Mouse (Mus musculus): ENCODE measurements around the gene Gm28557. TPM values are rescaled to one million over a fixed set of nuclear protein-coding genes. Genes with fewer than 3 reads are reported as not detected.
A peak's percentile ranks its signal among the peaks of the same experiment; 100 is the strongest.

Gene Gm28557
- polyA plus RNA-seq, 1 experiment = 1.5 TPM

DNA sequence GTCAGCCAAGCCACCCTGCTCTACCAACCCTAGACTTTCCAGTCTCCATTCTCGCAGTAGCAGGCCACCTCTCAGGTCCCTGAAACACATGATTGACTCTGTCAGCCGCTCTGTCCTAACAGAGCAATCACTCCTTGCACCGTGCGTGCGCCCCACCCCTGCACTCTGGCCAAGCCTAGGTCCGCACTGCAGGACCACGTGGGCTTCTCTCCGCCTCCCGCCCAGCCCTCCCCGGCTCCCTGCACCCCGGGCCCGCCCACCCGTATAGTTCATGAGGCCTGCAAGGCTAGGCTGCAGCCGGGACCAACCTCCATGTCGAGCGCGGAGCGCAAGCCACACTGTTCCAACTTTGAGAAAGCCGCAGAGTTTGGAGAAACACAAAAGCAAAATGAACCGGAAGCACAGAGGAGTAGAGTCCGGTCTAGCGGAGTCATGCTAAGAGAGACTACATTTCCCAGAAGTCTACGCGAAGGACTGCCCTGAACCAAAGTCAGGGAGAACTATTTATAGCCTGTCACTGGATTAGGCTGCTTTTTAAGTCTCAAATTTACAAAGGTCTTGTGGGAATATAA is 27.2 kb downstream of the Gm28557 start:
- no peaks in the 10 kb centered on the region for H3K36me3 ChIP-seq (ENCODE audit: control insufficient read depth, insufficient read depth, low read length)
- peaks cover 4% of the 10 kb centered on the region; the same call in 1 of the 2 replicates for H3K4me1 ChIP-seq (replicated peaks; ENCODE audit: control insufficient read depth, insufficient read depth, low read length)
- 1% methylated on average over 24 of the region's 24 CpGs for WGBS
- no peaks in the 10 kb centered on the region for H3K27me3 ChIP-seq (ENCODE audit: control insufficient read depth, insufficient read depth, low read length)
- TF ChIP-seq POLR2A (IDR thresholded peaks at IDR 0.05; ENCODE audit: control insufficient read depth, extremely low read depth, insufficient read depth, low read length, poor library complexity) = no peak
- no peak for TF ChIP-seq CTCF (IDR thresholded peaks at IDR 0.05; ENCODE audit: borderline replicate concordance, control insufficient read depth, extremely low read depth, insufficient read depth, low read length, poor library complexity)
- peak; percentile 58 for DNase-seq
- H3K27ac ChIP-seq (ENCODE audit: control insufficient read depth, insufficient read depth, low read length) = peak overlapping the region; percentile 67; the same call in 1 of the 2 replicates
- H3K4me3 ChIP-seq (ENCODE audit: control insufficient read depth, insufficient read depth, low read length) = peak overlapping the region; percentile 98

DNA sequence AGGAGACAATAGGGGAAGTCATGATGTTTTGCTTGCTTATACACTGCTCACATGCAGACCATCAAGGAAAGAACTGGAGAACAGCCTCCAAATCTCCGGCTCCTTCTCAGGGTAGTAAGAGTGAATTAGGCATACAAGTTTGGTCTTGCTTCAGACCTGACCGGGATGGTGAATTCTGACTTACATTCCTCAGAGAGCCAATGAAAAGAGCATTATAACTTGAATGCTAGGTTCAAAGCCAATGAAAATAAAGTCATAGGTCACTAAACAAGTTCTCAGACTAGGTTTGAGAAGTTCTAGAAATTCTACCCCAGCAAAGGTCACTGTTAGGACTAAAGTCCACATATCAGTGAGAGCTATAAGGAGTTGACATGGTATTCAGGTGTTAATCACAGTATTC is 31.2 kb downstream of the Gm28557 start:
- Histone ChIP-seq H3K4me1 (replicated peaks; ENCODE audit: control insufficient read depth, insufficient read depth, low read length) (peaks cover 4% of the 10 kb centered on the region; the same call in 1 of the 2 replicates), H3K4me3 (ENCODE audit: control insufficient read depth, insufficient read depth, low read length) (no peak overlapping the region), H3K27me3 (ENCODE audit: control insufficient read depth, insufficient read depth, low read length) (no peaks in the 10 kb centered on the region), H3K36me3 (ENCODE audit: control insufficient read depth, insufficient read depth, low read length) (peaks cover 7% of the 10 kb centered on the region), H3K27ac (ENCODE audit: control insufficient read depth, insufficient read depth, low read length) (no peak overlapping the region)
- WGBS = 96% methylated on average over 2 of the region's 2 CpGs
- TF ChIP-seq POLR2A (IDR thresholded peaks at IDR 0.05; ENCODE audit: control insufficient read depth, extremely low read depth, insufficient read depth, low read length, poor library complexity) = no peak
- no peak for TF ChIP-seq CTCF (IDR thresholded peaks at IDR 0.05; ENCODE audit: borderline replicate concordance, control insufficient read depth, extremely low read depth, insufficient read depth, low read length, poor library complexity)
- no peak for DNase-seq

DNA sequence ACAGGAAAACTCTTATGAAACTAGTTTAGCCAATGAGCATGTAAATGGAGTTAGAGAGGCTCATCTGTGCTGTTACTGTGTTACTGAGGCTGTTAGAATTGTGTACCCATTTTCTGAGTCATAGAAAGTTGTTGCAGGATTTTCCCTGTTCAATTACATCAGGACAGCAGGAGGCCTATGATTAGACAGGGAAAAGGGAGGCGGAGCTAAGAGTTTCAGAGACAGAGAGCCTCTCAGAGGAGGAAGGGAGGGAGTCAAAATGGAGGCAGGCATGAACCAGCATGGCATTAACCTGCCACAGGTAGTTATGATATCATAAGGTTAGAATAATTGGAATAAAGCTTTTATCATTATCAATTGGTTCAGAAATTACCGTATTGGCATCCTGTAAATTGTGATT is 35.6 kb downstream of the Gm28557 start:
- Histone ChIP-seq H3K27me3 (ENCODE audit: control insufficient read depth, insufficient read depth, low read length) (no peaks in the 10 kb centered on the region), H3K36me3 (ENCODE audit: control insufficient read depth, insufficient read depth, low read length) (peaks cover 19% of the 10 kb centered on the region), H3K4me1 (replicated peaks; ENCODE audit: control insufficient read depth, insufficient read depth, low read length) (no peaks in the 10 kb centered on the region), H3K27ac (ENCODE audit: control insufficient read depth, insufficient read depth, low read length) (no peak overlapping the region), H3K4me3 (ENCODE audit: control insufficient read depth, insufficient read depth, low read length) (no peak overlapping the region)
- no peak for DNase-seq
- TF ChIP-seq CTCF (IDR thresholded peaks at IDR 0.05; ENCODE audit: borderline replicate concordance, control insufficient read depth, extremely low read depth, insufficient read depth, low read length, poor library complexity) (no peak), POLR2A (IDR thresholded peaks at IDR 0.05; ENCODE audit: control insufficient read depth, extremely low read depth, insufficient read depth, low read length, poor library complexity) (no peak)
- 92% methylated on average over 2 of the region's 2 CpGs for WGBS

DNA sequence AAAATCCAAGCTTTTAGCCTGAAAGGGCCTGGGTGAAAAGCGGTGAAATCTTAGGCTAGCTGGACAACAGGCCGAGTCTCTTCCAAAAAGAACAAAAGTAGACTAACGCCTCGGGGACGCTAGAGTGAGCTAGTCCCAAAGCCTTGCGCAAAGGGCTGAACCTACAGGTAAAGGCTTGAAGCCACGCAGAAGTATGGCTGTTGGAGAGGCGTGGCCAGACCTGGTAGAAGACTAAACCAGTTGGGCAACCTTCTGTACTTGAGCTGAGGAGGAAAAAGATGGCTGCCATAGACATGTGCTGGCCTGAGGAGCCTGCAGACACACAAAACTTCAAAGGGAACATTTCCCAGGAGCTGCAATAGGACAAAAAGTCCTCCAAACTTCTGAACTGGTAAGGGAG is 43.0 kb downstream of the Gm28557 start:
- DNase-seq = no peak
- TF ChIP-seq CTCF (IDR thresholded peaks at IDR 0.05; ENCODE audit: borderline replicate concordance, control insufficient read depth, extremely low read depth, insufficient read depth, low read length, poor library complexity) (no peak), POLR2A (IDR thresholded peaks at IDR 0.05; ENCODE audit: control insufficient read depth, extremely low read depth, insufficient read depth, low read length, poor library complexity) (no peak)
- WGBS = 95% methylated on average over 8 of the region's 8 CpGs

DNA sequence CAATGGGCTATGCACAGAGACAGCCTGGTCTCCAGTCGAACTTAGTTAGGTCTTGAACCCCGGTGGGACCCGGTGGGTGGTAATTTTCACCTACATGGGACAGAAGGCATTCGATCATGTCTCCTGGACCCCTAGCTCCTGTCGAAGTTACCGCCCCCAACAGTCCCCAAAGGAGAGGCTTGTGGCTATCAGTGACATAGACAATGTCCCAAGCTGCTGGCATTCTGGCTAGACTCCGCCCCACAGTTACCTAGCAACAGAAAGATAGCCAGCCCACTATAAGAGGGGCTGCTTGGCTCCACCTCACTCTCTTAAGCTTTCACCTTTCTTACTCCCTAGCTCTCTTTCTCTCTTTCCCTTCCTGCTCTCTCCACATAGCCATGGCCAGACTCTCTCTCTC is 46.0 kb downstream of the Gm28557 start:
- no peak for DNase-seq
- H3K4me3 ChIP-seq (ENCODE audit: control insufficient read depth, insufficient read depth, low read length) = no peak overlapping the region
- H3K27ac ChIP-seq (ENCODE audit: control insufficient read depth, insufficient read depth, low read length) = no peak overlapping the region
- no peaks in the 10 kb centered on the region for H3K36me3 ChIP-seq (ENCODE audit: control insufficient read depth, insufficient read depth, low read length)
- 0 out of 2 replicates have a peak, but pooled peaks cover 2% of the 10 kb centered on the region for H3K4me1 ChIP-seq (replicated peaks; ENCODE audit: control insufficient read depth, insufficient read depth, low read length)
- 82% methylated on average over 7 of the region's 7 CpGs for WGBS
- TF ChIP-seq CTCF (IDR thresholded peaks at IDR 0.05; ENCODE audit: borderline replicate concordance, control insufficient read depth, extremely low read depth, insufficient read depth, low read length, poor library complexity) = no peak
- TF ChIP-seq POLR2A (IDR thresholded peaks at IDR 0.05; ENCODE audit: control insufficient read depth, extremely low read depth, insufficient read depth, low read length, poor library complexity) = no peak
- H3K27me3 ChIP-seq (ENCODE audit: control insufficient read depth, insufficient read depth, low read length) = no peaks in the 10 kb centered on the region

More for the DNA sequence above, 43.0 kb downstream of the Gm28557 start:
- H3K4me1 ChIP-seq (replicated peaks; ENCODE audit: control insufficient read depth, insufficient read depth, low read length) = no peaks in the 10 kb centered on the region
- H3K27me3 ChIP-seq (ENCODE audit: control insufficient read depth, insufficient read depth, low read length) = no peaks in the 10 kb centered on the region
- H3K36me3 ChIP-seq (ENCODE audit: control insufficient read depth, insufficient read depth, low read length) = peaks cover 5% of the 10 kb centered on the region; the same call in 1 of the 2 replicates
- no peak overlapping the region for H3K27ac ChIP-seq (ENCODE audit: control insufficient read depth, insufficient read depth, low read length)
- no peak overlapping the region for H3K4me3 ChIP-seq (ENCODE audit: control insufficient read depth, insufficient read depth, low read length)

DNA sequence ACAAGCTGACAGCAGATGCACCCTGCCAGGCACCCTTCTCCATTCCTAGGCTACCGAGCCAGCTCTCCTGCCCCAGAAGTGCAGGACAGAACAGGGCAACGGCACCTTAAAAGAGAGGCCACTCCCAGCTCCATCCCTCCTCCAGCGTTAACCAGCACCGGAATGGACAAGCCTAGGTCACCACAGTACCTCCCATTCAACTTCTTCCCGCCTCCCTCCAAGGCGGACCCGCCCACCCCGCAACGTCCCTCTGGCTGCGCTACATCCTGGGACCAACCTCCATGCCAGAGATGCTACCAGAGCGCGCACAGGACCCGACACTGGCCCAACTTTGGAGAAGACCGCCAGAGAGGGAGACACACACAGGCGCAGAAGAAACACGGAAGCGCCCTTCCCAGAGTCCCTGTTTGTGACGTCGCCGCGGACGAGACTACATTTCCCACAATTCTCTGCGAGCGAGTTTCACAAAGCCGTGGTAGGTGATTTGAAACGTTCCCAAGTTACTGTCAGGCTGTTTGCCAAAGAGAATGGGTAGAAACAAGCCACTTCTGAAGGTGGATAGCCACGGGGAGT is 47.5 kb downstream of the Gm28557 start, which contains the start of gene Zfp712:
Zfp712 (minus strand) TSS at position 385 of the 573 bp plus-strand sequence.
- under 1% methylated on average over 27 of the region's 27 CpGs for WGBS
- peak; percentile 18; the same call in 1 of the 2 replicates for TF ChIP-seq CTCF (IDR thresholded peaks at IDR 0.05; ENCODE audit: borderline replicate concordance, control insufficient read depth, extremely low read depth, insufficient read depth, low read length, poor library complexity)
- TF ChIP-seq POLR2A (IDR thresholded peaks at IDR 0.05; ENCODE audit: control insufficient read depth, extremely low read depth, insufficient read depth, low read length, poor library complexity) = no peak; the same call in 1 of the 2 replicates
- Histone ChIP-seq H3K27me3 (ENCODE audit: control insufficient read depth, insufficient read depth, low read length) (no peaks in the 10 kb centered on the region), H3K36me3 (ENCODE audit: control insufficient read depth, insufficient read depth, low read length) (no peaks in the 10 kb centered on the region), H3K4me3 (ENCODE audit: control insufficient read depth, insufficient read depth, low read length) (peak within 1 kb of the TSS; percentile 100), H3K4me1 (replicated peaks; ENCODE audit: control insufficient read depth, insufficient read depth, low read length) (0 out of 2 replicates have a peak, but pooled peaks cover 2% of the 10 kb centered on the region), H3K27ac (ENCODE audit: control insufficient read depth, insufficient read depth, low read length) (no peak within 1 kb of the TSS)
- DNase-seq = peak; percentile 90
